Comparison of ENCODE assay signal across 18 mouse cellular contexts in the genomic region with DNA sequence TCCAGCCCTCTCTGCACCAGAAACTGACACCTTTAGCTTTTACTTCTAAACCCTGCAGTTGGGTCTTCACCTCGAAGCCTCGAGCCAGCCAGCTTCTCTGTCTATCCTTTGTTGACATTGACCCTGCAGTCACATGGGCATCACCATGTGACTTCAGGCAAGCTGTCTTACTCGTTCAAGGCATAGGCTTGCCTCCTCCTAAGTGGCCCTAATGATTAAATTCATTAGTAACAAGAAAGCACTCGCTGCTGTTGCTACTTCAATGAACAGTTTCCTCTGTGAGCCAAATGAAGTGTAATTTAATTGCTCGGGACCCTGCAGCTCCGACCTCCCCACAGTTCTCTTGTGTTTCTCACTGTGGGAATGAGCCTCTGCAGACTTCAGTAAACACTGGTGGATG.
A peak's percentile ranks its signal among the peaks of the same experiment; 100 is the strongest.
DNase-seq lines count a peak whose midpoint lies in the region; ATAC-seq and TF ChIP-seq lines count a peak whose summit lies in the region.
"Had no signal": no experiment of that assay in that cellular context is flagged by ENCODE, and none has a peak within 500 bp of the region (broad histone marks: within the 10 kb centered on the region; RNA-seq: fewer than 3 reads in every experiment).

No protein-coding gene starts in this region.

- H3K4me2 ChIP-seq in midbrain, embryonic 13.5 days (replicated peaks): no peak overlapping the region
- H3K4me2 ChIP-seq in midbrain, postnatal 0 days (ENCODE audit: low read depth, low read length, poor library complexity, severe bottlenecking): no peak overlapping the region
- H3K4me2 ChIP-seq in hindbrain, embryonic 15.5 days: no peak overlapping the region
- H3K4me2 ChIP-seq: embryonic facial prominence, embryonic 13.5 days; heart, embryonic 12.5 days; intestine, embryonic 15.5 days; limb, embryonic 15.5 days had no signal

- H3K9me3 ChIP-seq in midbrain, embryonic 13.5 days: no peaks in the 10 kb centered on the region
- no peaks in the 10 kb centered on the region for H3K9me3 ChIP-seq in midbrain, postnatal 0 days (ENCODE audit: low read length)
- H3K9me3 ChIP-seq in hindbrain, embryonic 15.5 days: no peaks in the 10 kb centered on the region
- H3K9me3 ChIP-seq: embryonic facial prominence, embryonic 13.5 days; heart, embryonic 12.5 days; intestine, embryonic 15.5 days; limb, embryonic 15.5 days; megakaryocyte, embryonic 14.5 days had no signal

- H3K27me3 ChIP-seq in midbrain, embryonic 13.5 days: no peaks in the 10 kb centered on the region
- no peaks in the 10 kb centered on the region for H3K27me3 ChIP-seq in midbrain, postnatal 0 days (ENCODE audit: insufficient read depth, low read length)
- H3K27me3 ChIP-seq in hindbrain, embryonic 15.5 days: no peaks in the 10 kb centered on the region
- H3K27me3 ChIP-seq: embryonic facial prominence, embryonic 13.5 days; heart, embryonic 12.5 days; intestine, embryonic 15.5 days; limb, embryonic 15.5 days had no signal

- H3K27ac ChIP-seq in midbrain, embryonic 13.5 days: 0 out of 2 replicates have a peak overlapping the region, but pooled peaks have one; percentile 37
- H3K27ac ChIP-seq in midbrain, postnatal 0 days (ENCODE audit: low read depth, low read length): no peak overlapping the region
- peak overlapping the region; percentile 16; the same call in 1 of the 2 replicates for H3K27ac ChIP-seq in hindbrain, embryonic 15.5 days (replicated peaks)
- H3K27ac ChIP-seq: embryonic facial prominence, embryonic 13.5 days; intestine, embryonic 15.5 days; limb, embryonic 15.5 days had no signal

- H3K36me3 ChIP-seq in midbrain, embryonic 13.5 days: peaks cover 37% of the 10 kb centered on the region
- peaks cover 10% of the 10 kb centered on the region; the same call in 1 of the 2 replicates for H3K36me3 ChIP-seq in midbrain, postnatal 0 days (ENCODE audit: insufficient read depth, low read length)
- H3K36me3 ChIP-seq in hindbrain, embryonic 15.5 days: 0 out of 2 replicates have a peak, but pooled peaks cover 13% of the 10 kb centered on the region
- H3K36me3 ChIP-seq: heart, embryonic 12.5 days; intestine, embryonic 15.5 days; limb, embryonic 15.5 days had no signal

- no peak overlapping the region for H3K9ac ChIP-seq in midbrain, embryonic 13.5 days (replicated peaks)
- no peak overlapping the region for H3K9ac ChIP-seq in midbrain, postnatal 0 days (replicated peaks; ENCODE audit: low read length, poor library complexity, severe bottlenecking)
- H3K9ac ChIP-seq in hindbrain, embryonic 15.5 days: no peak overlapping the region
- H3K9ac ChIP-seq: embryonic facial prominence, embryonic 13.5 days; heart, embryonic 12.5 days; intestine, embryonic 15.5 days; limb, embryonic 15.5 days; liver, postnatal 0 days had no signal

- H3K4me1 ChIP-seq in midbrain, embryonic 13.5 days (replicated peaks): peaks cover 76% of the 10 kb centered on the region
- peaks cover 4% of the 10 kb centered on the region; the same call in 1 of the 2 replicates for H3K4me1 ChIP-seq in midbrain, postnatal 0 days (ENCODE audit: insufficient read depth, low read length)
- H3K4me1 ChIP-seq in hindbrain, embryonic 15.5 days (replicated peaks): peaks cover 63% of the 10 kb centered on the region
- H3K4me1 ChIP-seq: heart, embryonic 12.5 days had no signal

- peak; percentile 6 for DNase-seq in embryo, embryonic 10.5 days (ENCODE audit: low spot score)
- no peak for DNase-seq in embryo, embryonic 11 days
- DNase-seq in midbrain, postnatal 0 days (ENCODE audit: low spot score): no peak
- no peak for DNase-seq in cerebellum, adult 18-20 months
- no peak for DNase-seq in adrenal gland, adult 18-20 months (ENCODE audit: low spot score in 2 of 2)
- DNase-seq in spleen, postnatal 4 days (ENCODE audit: low spot score in 2 of 2): no peak
- DNase-seq: cerebellum, adult 11 months; cerebellum, postnatal 36 days; layer of hippocampus, adult 9-11 months; liver, postnatal 0 days; lung, postnatal 14 days had no signal

- no peak for TF ChIP-seq CTCF in midbrain, postnatal 0 days (IDR thresholded peaks at IDR 0.05)

- no peak overlapping the region for H3K4me3 ChIP-seq in midbrain, embryonic 13.5 days (replicated peaks)
- H3K4me3 ChIP-seq in midbrain, postnatal 0 days (ENCODE audit: low read depth, low read length): no peak overlapping the region
- no peak overlapping the region for H3K4me3 ChIP-seq in hindbrain, embryonic 15.5 days
- H3K4me3 ChIP-seq: embryonic facial prominence, embryonic 13.5 days; heart, embryonic 12.5 days; intestine, embryonic 15.5 days; limb, embryonic 15.5 days; megakaryocyte, embryonic 14.5 days had no signal

- no peak for ATAC-seq in midbrain, embryonic 13.5 days
- ATAC-seq in midbrain, postnatal 0 days (ENCODE audit: low FRiP score): no peak
- no peak for ATAC-seq in hindbrain, embryonic 15.5 days (ENCODE audit: low FRiP score, low read depth)
- ATAC-seq: intestine, embryonic 15.5 days; liver, postnatal 0 days had no signal

- 41% methylated on average over 6 of the region's 6 CpGs for WGBS in midbrain, embryonic 13.5 days
- 42% methylated on average over 6 of the region's 6 CpGs for WGBS in midbrain, postnatal 0 days
- WGBS in hindbrain, embryonic 15.5 days: 21% methylated on average over 6 of the region's 6 CpGs
